In genomic region chr9:65363684-65364083, GRCm38 (mm10) we compare ENCODE assay signal across 25 mouse cellular contexts. TPM values are rescaled to one million over a fixed set of nuclear protein-coding genes. Genes with fewer than 3 reads are reported as not detected.
DNase-seq lines count a peak whose midpoint lies in the region; ATAC-seq lines count a peak whose summit lies in the region.
"Had no signal": no experiment of that assay in that cellular context is flagged by ENCODE, and none has a peak within 500 bp of the region (broad histone marks: within the 10 kb centered on the region; RNA-seq: fewer than 3 reads in every experiment).

No protein-coding gene starts in this region.

- H3K36me3 ChIP-seq in heart, embryonic 11.5 days (ENCODE audit: control insufficient read depth, insufficient read depth, low read length) = peaks cover 9% of the 10 kb centered on the region
- H3K36me3 ChIP-seq in intestine, embryonic 14.5 days (ENCODE audit: control insufficient read depth, insufficient read depth, low read length) = peaks cover 37% of the 10 kb centered on the region
- peaks cover 11% of the 10 kb centered on the region; the same call in 1 of the 2 replicates for H3K36me3 ChIP-seq in intestine, embryonic 15.5 days

- 47% methylated on average over 9 of the region's 9 CpGs for WGBS in heart, embryonic 11.5 days (ENCODE audit: insufficient replicate concordance)
- 64% methylated on average over 9 of the region's 9 CpGs for WGBS in intestine, embryonic 14.5 days
- 50% methylated on average over 9 of the region's 9 CpGs for WGBS in intestine, embryonic 15.5 days

- no peak overlapping the region for H3K9ac ChIP-seq in heart, embryonic 11.5 days (ENCODE audit: low read depth, low read length)
- no peak overlapping the region for H3K9ac ChIP-seq in intestine, embryonic 14.5 days (ENCODE audit: low read length)
- H3K9ac ChIP-seq in intestine, embryonic 15.5 days = no peak overlapping the region
- H3K9ac ChIP-seq: embryonic facial prominence, embryonic 13.5 days; forebrain, embryonic 15.5 days had no signal

- DNase-seq in heart, postnatal 10 days = no peak
- DNase-seq in intestine, embryonic 14.5 days (ENCODE audit: low spot score) = peak; percentile 48
- DNase-seq in embryo, embryonic 11 days = peak; percentile 40
- DNase-seq in retina, postnatal 1 day = peak; percentile 84
- DNase-seq in adrenal gland, postnatal 4 days (ENCODE audit: low spot score in 2 of 2) = no peak
- DNase-seq: cerebellum, adult 2 months; cerebellum, postnatal 36 days; gastrocnemius, postnatal 14 days; kidney, adult 8-10 months; layer of hippocampus, adult 9-11 months; lung, adult 18-20 months; lung, postnatal 14 days; midbrain, embryonic 14.5 days; right cerebral cortex, adult 18-20 months; thymus, postnatal 36 days had no signal

- H3K9me3 ChIP-seq in heart, embryonic 11.5 days (replicated peaks; ENCODE audit: control insufficient read depth, low read length) = no peaks in the 10 kb centered on the region
- no peaks in the 10 kb centered on the region for H3K9me3 ChIP-seq in intestine, embryonic 14.5 days (ENCODE audit: control insufficient read depth, low read length)
- H3K9me3 ChIP-seq in intestine, embryonic 15.5 days = no peaks in the 10 kb centered on the region
- H3K9me3 ChIP-seq: embryonic facial prominence, embryonic 13.5 days; forebrain, embryonic 15.5 days; hindbrain, embryonic 10.5 days had no signal

- H3K27ac ChIP-seq in heart, embryonic 11.5 days (ENCODE audit: low read depth, low read length) = no peak overlapping the region
- H3K27ac ChIP-seq in intestine, embryonic 14.5 days (ENCODE audit: low read depth) = no peak overlapping the region
- no peak overlapping the region for H3K27ac ChIP-seq in intestine, embryonic 15.5 days
- H3K27ac ChIP-seq: embryonic facial prominence, embryonic 13.5 days; forebrain, embryonic 15.5 days; hindbrain, embryonic 10.5 days had no signal

- no peak for ATAC-seq in heart, embryonic 11.5 days (replicated peaks; ENCODE audit: insufficient number of reproducible peaks, low FRiP score, low TSS enrichment)
- no peak for ATAC-seq in intestine, embryonic 14.5 days (replicated peaks; ENCODE audit: low FRiP score, low TSS enrichment, low read depth)
- ATAC-seq in intestine, embryonic 15.5 days = no peak
- ATAC-seq: forebrain, embryonic 15.5 days had no signal

- peaks cover 8% of the 10 kb centered on the region; the same call in 1 of the 2 replicates for H3K4me1 ChIP-seq in heart, embryonic 11.5 days (ENCODE audit: control insufficient read depth, insufficient read depth, low read length)
- no peaks in the 10 kb centered on the region for H3K4me1 ChIP-seq in intestine, embryonic 14.5 days (replicated peaks; ENCODE audit: control insufficient read depth, insufficient read depth, low read length)
- no peaks in the 10 kb centered on the region for H3K4me1 ChIP-seq in intestine, embryonic 15.5 days (replicated peaks)
- H3K4me1 ChIP-seq: embryonic facial prominence, embryonic 13.5 days had no signal

- H3K4me3 ChIP-seq in heart, embryonic 11.5 days (ENCODE audit: low read depth, low read length) = no peak overlapping the region
- no peak overlapping the region for H3K4me3 ChIP-seq in intestine, embryonic 14.5 days (ENCODE audit: low read depth, low read length)
- H3K4me3 ChIP-seq in intestine, embryonic 15.5 days (replicated peaks) = no peak overlapping the region
- H3K4me3 ChIP-seq: embryonic facial prominence, embryonic 13.5 days; forebrain, embryonic 15.5 days; hindbrain, embryonic 10.5 days had no signal

- intact Hi-C loops in heart, postnatal 10 days (cut with DNase I) = no loop called here

- peak overlapping the region; percentile 16; the same call in 1 of the 2 replicates for H3K4me2 ChIP-seq in heart, embryonic 11.5 days
- H3K4me2 ChIP-seq in intestine, embryonic 14.5 days (ENCODE audit: low read length) = no peak overlapping the region
- no peak overlapping the region for H3K4me2 ChIP-seq in intestine, embryonic 15.5 days (replicated peaks)
- H3K4me2 ChIP-seq: embryonic facial prominence, embryonic 13.5 days; forebrain, embryonic 15.5 days; liver, embryonic 11.5 days had no signal

- H3K27me3 ChIP-seq in heart, embryonic 11.5 days (ENCODE audit: control insufficient read depth, insufficient read depth, low read length) = no peaks in the 10 kb centered on the region
- no peaks in the 10 kb centered on the region for H3K27me3 ChIP-seq in intestine, embryonic 14.5 days (replicated peaks; ENCODE audit: control insufficient read depth, insufficient read depth, low read length)
- H3K27me3 ChIP-seq in intestine, embryonic 15.5 days (replicated peaks) = no peaks in the 10 kb centered on the region
- H3K27me3 ChIP-seq: embryonic facial prominence, embryonic 13.5 days; forebrain, embryonic 15.5 days had no signal

RNA-seq across cellular contexts. Expression of gene Ubap1l, which starts 2.8 kb away (rescaled TPM):
- polyA plus RNA-seq in heart, embryonic 11.5 days (2014; fragmentation: Nextera tagmentation; extraction: Ambion mirVana) = 0.23 and 0.73 TPM in 2 replicates
- 1 to 10 TPM in 1 of 2 experiments, not detected in 1; 1.0 TPM for total RNA-seq in heart, postnatal 10 days (2021)
- 0.13 and 0.39 TPM in 2 replicates for polyA plus RNA-seq in intestine, embryonic 14.5 days (2014; fragmentation: Nextera tagmentation; extraction: Ambion mirVana)
- polyA plus RNA-seq in intestine, embryonic 15.5 days (2015; fragmentation: Nextera tagmentation; extraction: Ambion mirVana) = 0.21 and 0.40 TPM in 2 replicates
- under 1 TPM; 0.67 to 0.68 TPM for total RNA-seq in adrenal gland, postnatal 4 days (2021)

RNA-seq across cellular contexts. Expression of gene Pdcd7, which starts 17.8 kb away (rescaled TPM):
- 6.3 and 6.9 TPM in 2 replicates for polyA plus RNA-seq in heart, embryonic 11.5 days (2014; fragmentation: Nextera tagmentation; extraction: Ambion mirVana)
- total RNA-seq in heart, postnatal 10 days (2021) = 10 to 100 TPM; 11.1 to 14.7 TPM
- polyA plus RNA-seq in intestine, embryonic 14.5 days (2014; fragmentation: Nextera tagmentation; extraction: Ambion mirVana) = 9.2 and 11.2 TPM in 2 replicates
- polyA plus RNA-seq in intestine, embryonic 15.5 days (2015; fragmentation: Nextera tagmentation; extraction: Ambion mirVana) = 8.7 TPM in 2 replicates
- total RNA-seq in adrenal gland, postnatal 4 days (2021) = 10 to 100 TPM; 22.2 to 23.8 TPM

RNA-seq across cellular contexts. Expression of gene Kbtbd13, which starts 27.8 kb away (rescaled TPM):
- 0.94 and 2.1 TPM in 2 replicates for polyA plus RNA-seq in heart, embryonic 11.5 days (2014; fragmentation: Nextera tagmentation; extraction: Ambion mirVana)
- 1 to 10 TPM; 1.1 to 2.1 TPM for total RNA-seq in heart, postnatal 10 days (2021)
- polyA plus RNA-seq in intestine, embryonic 14.5 days (2014; fragmentation: Nextera tagmentation; extraction: Ambion mirVana) = 0.66 and 1.1 TPM in 2 replicates
- 2.5 and 2.6 TPM in 2 replicates for polyA plus RNA-seq in intestine, embryonic 15.5 days (2015; fragmentation: Nextera tagmentation; extraction: Ambion mirVana)
- total RNA-seq in adrenal gland, postnatal 4 days (2021) = 1 to 10 TPM in 1 of 2 experiments, under 1 TPM in 1; 0.99 to 1.0 TPM
- total RNA-seq: megakaryocyte, adult 5-6 weeks had no signal

RNA-seq across cellular contexts. Expression of gene Rasl12, which starts 34.6 kb away (rescaled TPM):
- polyA plus RNA-seq in heart, embryonic 11.5 days (2014; fragmentation: Nextera tagmentation; extraction: Ambion mirVana) = 2.2 and 2.5 TPM in 2 replicates
- 10 to 100 TPM; 13.3 to 16.2 TPM for total RNA-seq in heart, postnatal 10 days (2021)
- polyA plus RNA-seq in intestine, embryonic 14.5 days (2014; fragmentation: Nextera tagmentation; extraction: Ambion mirVana) = 2.6 and 2.7 TPM in 2 replicates
- polyA plus RNA-seq in intestine, embryonic 15.5 days (2015; fragmentation: Nextera tagmentation; extraction: Ambion mirVana) = 4.2 and 4.7 TPM in 2 replicates
- total RNA-seq in adrenal gland, postnatal 4 days (2021) = 10 to 100 TPM; 12.3 to 13.7 TPM

RNA-seq across cellular contexts. Expression of gene Slc51b, which starts 59.1 kb away (rescaled TPM):
- polyA plus RNA-seq in heart, embryonic 11.5 days (2014; fragmentation: Nextera tagmentation; extraction: Ambion mirVana) = not detected in 2 replicates
- total RNA-seq in heart, postnatal 10 days (2021) = not detected
- polyA plus RNA-seq in intestine, embryonic 14.5 days (2014; fragmentation: Nextera tagmentation; extraction: Ambion mirVana) = 0.36 and 0.80 TPM in 2 replicates
- polyA plus RNA-seq in intestine, embryonic 15.5 days (2015; fragmentation: Nextera tagmentation; extraction: Ambion mirVana) = 7.4 and 8.7 TPM in 2 replicates
- 1 to 10 TPM; 1.4 to 2.4 TPM for total RNA-seq in adrenal gland, postnatal 4 days (2021)
- total RNA-seq: adrenal gland, adult 18-20 months; gastrocnemius, postnatal 14 days; megakaryocyte, adult 5-6 weeks had no signal
- polyA plus RNA-seq: cerebellum, adult 2 months; embryonic facial prominence, embryonic 13.5 days; forebrain, embryonic 15.5 days; hindbrain, embryonic 10.5 days; limb, embryonic 11.5 days; liver, embryonic 11.5 days; midbrain, embryonic 14.5 days; neural tube, embryonic 14.5 days had no signal

Comparison
In these comparisons a context has a peak if more than half of its experiments do, and no peak if none do; other contexts are left out.
1. DNase-seq: peak in intestine, embryonic 14.5 days (single experiment), embryo, embryonic 11 days (single experiment) and retina, postnatal 1 day (single experiment); none in heart, postnatal 10 days (0 of 2) and adrenal gland, postnatal 4 days (0 of 2).